Mouse (Mus musculus) telencephalon, adult 2 months (tissue): Measurements from ENCODE around the gene Chst14.
A peak's percentile ranks its signal among the peaks of the same experiment; 100 is the strongest.

Source experiments
- DNase-seq: peaks from one replicate; pipeline ENCODE4 v3.0.0-alpha.2; 2011; ENCODE audit warnings: low read depth, low spot score

The Chst14 gene

DNA sequence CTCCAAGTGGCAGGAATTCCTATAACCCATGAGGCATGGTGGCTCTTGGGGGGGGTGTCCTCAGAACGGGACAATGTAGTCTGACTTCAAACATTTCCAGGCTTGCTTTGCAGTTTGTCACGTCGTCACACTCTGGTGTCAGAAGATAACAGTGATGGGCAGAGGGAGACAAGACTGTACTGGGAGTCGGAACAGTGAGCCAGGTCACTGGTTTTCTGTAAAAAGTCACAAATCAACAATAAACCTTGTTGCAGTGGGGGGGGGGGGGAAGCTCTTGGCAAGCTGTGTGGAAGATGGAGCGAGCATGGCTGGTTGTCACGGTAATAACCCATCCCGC is 37.3 kb downstream of the Chst14 start:
- DNase-seq = no peak

DNA sequence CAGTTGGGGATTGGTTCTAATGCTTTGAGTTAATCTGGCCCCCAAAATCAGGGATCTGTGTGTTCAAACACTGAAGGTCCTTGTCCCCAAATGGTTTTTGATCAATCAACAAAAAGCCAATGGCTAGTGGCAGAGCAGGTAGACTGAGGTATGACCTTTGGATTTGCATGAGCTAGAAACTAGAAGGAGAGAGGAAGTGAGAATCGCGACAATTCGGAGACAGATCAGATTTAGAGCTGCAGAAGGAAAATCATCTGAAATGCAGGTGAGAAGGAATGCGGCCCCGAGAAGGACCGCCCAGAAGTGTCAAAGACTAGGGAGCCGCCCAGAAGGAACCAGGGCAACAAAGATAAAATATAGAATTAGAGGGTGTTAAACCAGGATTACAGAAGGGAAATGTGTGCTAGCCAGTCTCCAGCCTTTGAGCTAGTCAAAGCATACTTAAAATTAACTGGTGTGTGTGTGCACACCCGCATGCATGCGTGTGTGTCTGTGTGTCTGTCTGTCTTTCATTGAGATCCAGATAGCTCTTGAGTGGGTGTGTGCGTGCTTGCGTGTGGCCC is 43.4 kb downstream of the Chst14 start:
- DNase-seq = no peak

DNA sequence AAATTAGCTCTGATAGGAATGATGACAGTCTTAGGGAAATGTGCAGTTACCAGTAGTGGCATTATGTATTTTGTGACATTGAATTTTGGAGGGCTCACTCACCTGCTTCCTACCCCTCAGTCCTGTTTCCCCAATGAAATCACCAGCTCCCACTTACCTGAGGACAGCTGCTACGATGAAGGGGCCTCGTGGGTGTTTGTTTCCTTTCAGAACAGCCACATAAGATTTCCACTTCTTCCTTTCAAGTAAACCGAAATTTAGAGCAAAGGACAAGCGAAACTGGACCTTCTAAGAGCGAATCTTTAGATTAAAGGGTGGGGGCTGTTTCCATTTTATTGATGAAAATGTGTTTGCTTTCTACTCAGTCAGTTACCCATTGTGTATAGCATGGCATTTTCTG is 45.8 kb downstream of the Chst14 start:
- DNase-seq = no peak

DNA sequence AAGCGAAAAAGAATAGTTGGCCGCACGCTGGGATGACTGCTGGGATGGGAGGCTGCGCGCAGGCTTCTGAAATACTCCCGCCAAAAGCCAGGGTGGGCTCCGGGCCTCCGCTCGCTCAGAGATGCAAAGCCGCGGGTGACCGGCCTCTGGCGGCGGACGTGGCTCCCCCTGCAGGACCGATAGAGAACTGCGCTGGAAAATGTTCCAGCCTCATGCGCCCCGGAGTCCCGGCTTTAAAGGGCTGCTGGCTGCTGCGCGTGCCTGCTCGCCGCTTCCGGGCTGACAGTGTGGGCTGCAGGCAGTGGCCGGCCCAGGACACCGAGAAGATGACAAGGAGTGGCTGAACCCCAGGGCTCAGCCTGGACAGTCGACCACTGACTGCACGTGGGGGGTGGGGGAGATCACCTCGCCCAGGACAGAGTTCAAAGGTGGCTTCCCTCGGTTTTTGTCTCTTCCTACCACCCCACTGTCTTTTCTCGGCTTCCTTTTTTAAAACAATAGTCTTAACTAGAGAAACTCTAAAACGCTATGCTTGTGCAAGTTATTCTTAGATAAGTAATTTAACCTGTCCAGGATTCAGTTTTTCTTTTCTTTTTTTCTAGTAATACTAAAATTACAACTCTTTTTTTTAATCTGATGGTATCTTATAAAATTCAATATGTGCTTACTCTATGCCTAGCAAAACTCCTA is 46.5 kb downstream of the Chst14 start:
- peak; percentile 24 for DNase-seq

DNA sequence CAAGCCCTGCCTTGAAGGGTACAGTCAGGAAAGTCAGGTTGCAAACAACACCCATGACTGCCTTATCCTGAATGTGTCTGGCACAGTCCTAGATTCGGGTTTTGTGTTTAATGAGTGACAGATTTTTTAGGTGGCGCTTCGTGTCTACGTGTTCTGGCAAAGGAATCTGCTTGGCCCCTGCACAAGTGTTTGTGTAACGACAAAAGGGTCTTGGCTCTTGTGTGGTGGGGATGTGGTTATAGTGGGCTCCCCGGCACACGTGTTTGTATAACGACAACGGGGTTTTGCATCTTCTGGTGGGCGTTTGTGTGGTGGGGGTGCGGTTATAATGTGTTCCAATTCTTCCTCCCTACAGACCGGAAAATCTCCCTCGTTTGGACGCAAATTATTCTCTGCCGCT is 49.6 kb downstream of the Chst14 start:
- DNase-seq = no peak

DNA sequence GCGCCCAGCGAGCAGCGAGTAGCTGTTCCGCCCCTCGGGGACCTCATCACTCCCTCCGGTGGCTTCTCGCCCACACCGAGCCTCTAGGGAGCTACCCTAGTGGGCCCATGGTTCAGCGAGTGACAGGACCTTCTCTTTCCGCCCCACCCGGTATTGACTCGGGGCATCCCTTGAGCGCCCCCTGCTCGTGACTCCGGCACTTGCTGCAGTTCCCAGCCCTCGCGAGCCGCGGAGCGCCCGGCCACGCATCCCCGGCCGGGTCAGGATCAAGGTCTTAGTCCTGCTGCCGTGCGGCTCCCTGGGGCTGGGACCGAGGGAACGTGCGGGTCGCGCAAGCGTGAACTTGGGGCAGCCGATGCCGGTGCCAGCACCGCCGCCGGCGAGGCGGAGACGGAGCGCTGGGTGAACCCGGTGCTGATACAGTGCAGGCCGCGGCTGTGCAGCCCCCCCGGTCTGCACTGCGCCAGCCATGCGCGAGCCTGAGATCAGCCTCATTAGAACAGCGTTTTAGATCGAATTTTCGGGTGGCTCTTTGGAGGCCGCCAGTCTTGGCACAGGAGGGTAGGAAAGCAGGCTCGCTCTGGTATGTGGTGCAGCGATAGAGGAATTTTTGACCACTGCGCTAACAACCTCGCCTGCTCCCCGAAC is 50.1 kb downstream of the Chst14 start:
- peak; percentile 49 for DNase-seq

DNA sequence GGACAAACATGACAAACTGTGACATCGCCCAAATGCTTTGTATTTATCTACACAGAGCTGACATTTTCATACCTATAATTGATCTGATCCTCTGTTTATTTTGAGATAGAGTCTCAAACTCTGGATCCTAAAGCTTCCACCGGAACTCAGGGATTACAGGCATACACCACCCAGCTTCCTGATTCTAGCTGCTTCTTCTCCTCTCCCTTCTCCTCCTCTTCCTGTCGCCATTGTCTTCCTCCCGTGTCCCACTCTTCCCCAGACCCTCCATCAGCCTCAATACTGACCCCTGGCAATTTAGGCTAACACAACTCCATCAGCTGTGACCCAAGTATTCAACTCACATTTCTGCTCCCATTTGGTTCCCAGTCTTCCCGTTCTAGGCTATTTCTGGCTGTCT is 50.6 kb downstream of the Chst14 start:
- DNase-seq = no peak

DNA sequence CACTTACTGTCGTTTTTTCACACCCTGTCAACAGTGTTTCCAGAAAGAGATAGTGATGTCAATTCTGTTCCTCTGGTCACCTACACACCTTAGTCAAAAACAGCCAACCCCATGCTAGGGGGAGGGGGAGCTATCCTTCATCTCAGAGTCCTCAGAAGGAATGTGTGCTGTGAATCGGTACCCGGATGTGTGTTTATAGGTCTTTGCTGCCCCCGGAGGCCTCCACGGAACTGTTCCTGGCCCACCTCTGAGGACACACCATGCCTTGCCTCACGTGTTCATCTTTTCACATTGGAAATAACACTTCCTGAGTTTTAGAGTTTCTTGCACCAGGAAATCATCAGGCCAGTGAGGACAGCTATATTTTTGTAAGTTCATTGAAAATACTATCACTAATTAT is 51.8 kb downstream of the Chst14 start:
- DNase-seq = no peak
